Mouse (Mus musculus) liver, adult 10 weeks (tissue): ENCODE measurements around the gene Krtap2-4. TPM values are rescaled to one million over a fixed set of nuclear protein-coding genes. Genes with fewer than 3 reads are reported as not detected.

Experiments
- polyA plus RNA-seq: library from polyadenylated mRNA; stranded (reverse); fragments of 350-450 nt; fragmentation: Illumina TruSeq; extraction: RNeasy Lipid Tissue Mini Kit (QIAGEN cat#74804); gene quantifications from one replicate; pipeline ENCODE4 v1.2.3, GENCODE M21; 2014; ENCODE audit warnings: low read depth, low replicate concordance

Krtap2-4 gene
- not detected for polyA plus RNA-seq

GRCm38 (mm10) chr11:99614796-99615363, at the start of gene Krtap2-4:
Gene Krtap2-4, minus strand, starts transcription at chr11:99614846.

GRCm38 (mm10) chr11:99658467-99659010, 43.9 kb upstream of the Krtap2-4 start, which contains the start of gene Gm11563:
Gene Gm11563, minus strand, starts transcription at chr11:99658960.

GRCm38 (mm10) chr11:99650136-99650535, 35.5 kb upstream of the Krtap2-4 start, which contains the start of gene Gm11555:
Gene Gm11555, minus strand, starts transcription at chr11:99650236.

GRCm38 (mm10) chr11:99643635-99644139, 29.0 kb upstream of the Krtap2-4 start, which contains the start of gene Krtap4-7:
Gene Krtap4-7, minus strand, starts transcription at chr11:99644089.

GRCm38 (mm10) chr11:99634653-99635134, 20.0 kb upstream of the Krtap2-4 start, which contains the start of gene Krtap4-2:
Gene Krtap4-2, minus strand, starts transcription at chr11:99635084.

GRCm38 (mm10) chr11:99628138-99628537, 13.5 kb upstream of the Krtap2-4 start, which contains the start of gene Krtap4-1:
Gene Krtap4-1, minus strand, starts transcription at chr11:99628238.

GRCm38 (mm10) chr11:99620335-99620734, 5.7 kb upstream of the Krtap2-4 start, which contains the start of gene Gm11562:
Gene Gm11562, minus strand, starts transcription at chr11:99620435.

GRCm38 (mm10) chr11:99610089-99610488, 4.6 kb downstream of the Krtap2-4 start, which contains the start of gene Gm11937:
Gene Gm11937, minus strand, starts transcription at chr11:99610189.

GRCm38 (mm10) chr11:99603208-99603607, 11.4 kb downstream of the Krtap2-4 start, which contains the start of gene Gm11938:
Gene Gm11938, minus strand, starts transcription at chr11:99603308.

GRCm38 (mm10) chr11:99597742-99598141, 16.9 kb downstream of the Krtap2-4 start, which contains the start of gene Krtap9-3:
Gene Krtap9-3, minus strand, starts transcription at chr11:99598105.

GRCm38 (mm10) chr11:99590981-99591380, 23.7 kb downstream of the Krtap2-4 start, which contains the start of gene Krtap1-3:
Gene Krtap1-3, minus strand, starts transcription at chr11:99591339.

GRCm38 (mm10) chr11:99583245-99583704, 31.4 kb downstream of the Krtap2-4 start, which contains the start of gene Krtap1-4:
Gene Krtap1-4, minus strand, starts transcription at chr11:99583654.

GRCm38 (mm10) chr11:99580636-99581035, 34.0 kb downstream of the Krtap2-4 start, which contains the start of gene Krtap1-5:
Gene Krtap1-5, minus strand, starts transcription at chr11:99581016.

GRCm38 (mm10) chr11:99566530-99566929, 48.1 kb downstream of the Krtap2-4 start, which contains the start of gene Krtap3-1:
Gene Krtap3-1, minus strand, starts transcription at chr11:99566630.

Other genes starting within 250 kb of the Krtap2-4 start
- not detected for gene Krt28, start 239.9 kb downstream of the Krtap2-4 start, polyA plus RNA-seq
- 6.3 TPM for gene Krt10, start 225.5 kb downstream of the Krtap2-4 start, polyA plus RNA-seq
- not detected for gene Krt12, start 192.6 kb downstream of the Krtap2-4 start, polyA plus RNA-seq
- gene Krt20, start 176.7 kb downstream of the Krtap2-4 start, polyA plus RNA-seq = not detected
- gene Krt23, start 121.7 kb downstream of the Krtap2-4 start, polyA plus RNA-seq = 2.0 TPM
- gene Krt39, start 93.5 kb downstream of the Krtap2-4 start, polyA plus RNA-seq = not detected
- gene Krt40, start 71.7 kb downstream of the Krtap2-4 start, polyA plus RNA-seq = not detected
- gene Krtap3-3, start 64.0 kb downstream of the Krtap2-4 start, polyA plus RNA-seq = not detected
- gene Krtap3-2, start 58.0 kb downstream of the Krtap2-4 start, polyA plus RNA-seq = not detected
- gene Gm11939, start 55.4 kb downstream of the Krtap2-4 start, polyA plus RNA-seq = not detected
- gene Krtap3-1, start 48.2 kb downstream of the Krtap2-4 start, polyA plus RNA-seq = not detected
- not detected for gene Krtap1-5, start 33.8 kb downstream of the Krtap2-4 start, polyA plus RNA-seq
- not detected for gene Krtap1-4, start 31.2 kb downstream of the Krtap2-4 start, polyA plus RNA-seq
- not detected for gene Krtap1-3, start 23.5 kb downstream of the Krtap2-4 start, polyA plus RNA-seq
- not detected for gene Krtap9-3, start 16.7 kb downstream of the Krtap2-4 start, polyA plus RNA-seq
- gene Gm11938, start 11.5 kb downstream of the Krtap2-4 start, polyA plus RNA-seq = not detected
- gene Gm11937, start 4.7 kb downstream of the Krtap2-4 start, polyA plus RNA-seq = not detected
- gene Gm11562, start 5.6 kb upstream of the Krtap2-4 start, polyA plus RNA-seq = not detected
- not detected for gene Krtap4-1, start 13.4 kb upstream of the Krtap2-4 start, polyA plus RNA-seq
- gene Krtap4-2, start 20.2 kb upstream of the Krtap2-4 start, polyA plus RNA-seq = not detected
- gene Krtap4-7, start 29.2 kb upstream of the Krtap2-4 start, polyA plus RNA-seq = not detected
- not detected for gene Gm11555, start 35.4 kb upstream of the Krtap2-4 start, polyA plus RNA-seq
- gene Gm11563, start 44.1 kb upstream of the Krtap2-4 start, polyA plus RNA-seq = not detected
- not detected for gene Krtap4-6, start 51.1 kb upstream of the Krtap2-4 start, polyA plus RNA-seq
- not detected for gene Gm14190, start 75.9 kb upstream of the Krtap2-4 start, polyA plus RNA-seq
- not detected for gene Gm14180, start 119.4 kb upstream of the Krtap2-4 start, polyA plus RNA-seq
- gene Gm11595, start 158.1 kb upstream of the Krtap2-4 start, polyA plus RNA-seq = not detected
- gene Krtap4-8, start 165.9 kb upstream of the Krtap2-4 start, polyA plus RNA-seq = not detected
- not detected for gene Krtap4-9, start 170.4 kb upstream of the Krtap2-4 start, polyA plus RNA-seq
- not detected for gene Gm11596, start 178.6 kb upstream of the Krtap2-4 start, polyA plus RNA-seq
- gene Gm11569, start 184.1 kb upstream of the Krtap2-4 start, polyA plus RNA-seq = not detected
- gene Gm11554, start 189.6 kb upstream of the Krtap2-4 start, polyA plus RNA-seq = not detected
- not detected for gene Krtap4-13, start 195.0 kb upstream of the Krtap2-4 start, polyA plus RNA-seq
- not detected for gene Gm11564, start 200.8 kb upstream of the Krtap2-4 start, polyA plus RNA-seq
- not detected for gene 2300003K06Rik, start 223.2 kb upstream of the Krtap2-4 start, polyA plus RNA-seq
- not detected for gene Krtap4-16, start 236.8 kb upstream of the Krtap2-4 start, polyA plus RNA-seq
- gene Gm11568, start 243.1 kb upstream of the Krtap2-4 start, polyA plus RNA-seq = not detected
- not detected for gene Gm11559, start 249.6 kb upstream of the Krtap2-4 start, polyA plus RNA-seq